Mouse (Mus musculus): ENCODE results near the gene Get4.

The Get4 gene

GRCm38 (mm10) chr5:139283460-139284180, 31.5 kb downstream of the Get4 start:
- DNase-seq (ENCODE audit: low read depth, low spot score): no peak

- DNase-seq (ENCODE audit: low read depth, low spot score): no peak
These were observed 33.4 kb downstream of the Get4 start for GRCm38 (mm10) chr5:139285383-139286067.

GRCm38 (mm10) chr5:139286142-139286941, 34.2 kb downstream of the Get4 start:
- DNase-seq (ENCODE audit: low read depth, low spot score): no peak

GRCm38 (mm10) chr5:139287099-139287498, 35.0 kb downstream of the Get4 start:
- DNase-seq (ENCODE audit: low read depth, low spot score): no peak

- DNase-seq (ENCODE audit: low read depth, low spot score): no peak
These were observed 35.7 kb downstream of the Get4 start for GRCm38 (mm10) chr5:139287787-139288186.

GRCm38 (mm10) chr5:139288591-139288990, 36.5 kb downstream of the Get4 start:
- no peak for DNase-seq (ENCODE audit: low read depth, low spot score)

GRCm38 (mm10) chr5:139290467-139291259, 38.5 kb downstream of the Get4 start:
- no peak for DNase-seq (ENCODE audit: low read depth, low spot score)

GRCm38 (mm10) chr5:139291811-139292560, 39.9 kb downstream of the Get4 start:
- DNase-seq (ENCODE audit: low read depth, low spot score): no peak

GRCm38 (mm10) chr5:139294089-139294488, 42.0 kb downstream of the Get4 start:
- DNase-seq (ENCODE audit: low read depth, low spot score): no peak

GRCm38 (mm10) chr5:139297092-139297491, 45.0 kb downstream of the Get4 start:
- DNase-seq (ENCODE audit: low read depth, low spot score): no peak

GRCm38 (mm10) chr5:139297745-139298144, 45.6 kb downstream of the Get4 start:
- DNase-seq (ENCODE audit: low read depth, low spot score): no peak

- DNase-seq (ENCODE audit: low read depth, low spot score): no peak
These were observed 50.0 kb downstream of the Get4 start for GRCm38 (mm10) chr5:139302101-139302500.

- no peak for DNase-seq (ENCODE audit: low read depth, low spot score)
These were observed 51.5 kb downstream of the Get4 start for GRCm38 (mm10) chr5:139303646-139304061.

GRCm38 (mm10) chr5:139309946-139310345, 57.8 kb downstream of the Get4 start:
- DNase-seq (ENCODE audit: low read depth, low spot score): no peak

GRCm38 (mm10) chr5:139310477-139310876, 58.4 kb downstream of the Get4 start:
- no peak for DNase-seq (ENCODE audit: low read depth, low spot score)

- no peak for DNase-seq (ENCODE audit: low read depth, low spot score)
These were observed 59.7 kb downstream of the Get4 start for GRCm38 (mm10) chr5:139311822-139312221.

GRCm38 (mm10) chr5:139313536-139313935, 61.4 kb downstream of the Get4 start:
- DNase-seq (ENCODE audit: low read depth, low spot score): no peak

- DNase-seq (ENCODE audit: low read depth, low spot score): no peak
These were observed 63.0 kb downstream of the Get4 start for GRCm38 (mm10) chr5:139314941-139315642.

GRCm38 (mm10) chr5:139316982-139317675, 65.0 kb downstream of the Get4 start:
- DNase-seq (ENCODE audit: low read depth, low spot score): no peak
